In genomic region chr3:123061931-123062330, GRCm38 (mm10) we compare ENCODE assay signal across 32 mouse cellular contexts. TPM values are rescaled to one million over a fixed set of nuclear protein-coding genes. Genes with fewer than 3 reads are reported as not detected.
DNase-seq lines count a peak whose midpoint lies in the region; ATAC-seq and TF ChIP-seq lines count a peak whose summit lies in the region.
"Had no signal": no experiment of that assay in that cellular context is flagged by ENCODE, and none has a peak within 500 bp of the region (broad histone marks: within the 10 kb centered on the region; RNA-seq: fewer than 3 reads in every experiment).

No protein-coding gene starts in this region.

- H3K9ac ChIP-seq in embryonic facial prominence, embryonic 14.5 days (ENCODE audit: low read depth, low read length) = no peak overlapping the region
- H3K9ac ChIP-seq in lung, postnatal 0 days (replicated peaks; ENCODE audit: low read depth) = no peak overlapping the region
- H3K9ac ChIP-seq: embryonic facial prominence, embryonic 15.5 days; forebrain, embryonic 13.5 days; hindbrain, embryonic 13.5 days; liver, embryonic 12.5 days; liver, postnatal 0 days; neural tube, embryonic 12.5 days had no signal

- no peak for TF ChIP-seq EP300 in lung, postnatal 0 days (IDR thresholded peaks at IDR 0.05)

- peak; percentile 42 for DNase-seq in embryonic facial prominence, embryonic 14.5 days (ENCODE audit: low spot score)
- no peak for DNase-seq in embryonic facial prominence, embryonic 10.5 days (ENCODE audit: low spot score)
- DNase-seq in lung, postnatal 0 days (ENCODE audit: low spot score) = peak; percentile 22
- DNase-seq in lung, postnatal 36 days = no peak
- DNase-seq in forebrain, embryonic 10.5 days (ENCODE audit: extremely low spot score, low spot score) = no peak
- DNase-seq in right cerebral cortex, postnatal 10 days (ENCODE audit: low spot score in 2 of 2) = no peak
- DNase-seq: adrenal gland, postnatal 14 days; cerebellum, adult 11-12 months; cerebellum, adult 9-11 months; gastrocnemius, postnatal 25 days; heart, adult 18-20 months; heart, postnatal 36 days; kidney, adult 11 months; kidney, postnatal 36 days; layer of hippocampus, postnatal 36 days; left cerebral cortex, postnatal 4 days; liver, postnatal 0 days; lung, postnatal 10 days; right cerebral cortex, adult 18-20 months; right cerebral cortex, postnatal 4 days; thymus, postnatal 14 days had no signal

- WGBS in embryonic facial prominence, embryonic 14.5 days = 60% methylated on average over 2 of the region's 2 CpGs
- whole genome bisulfite sequencing in embryonic facial prominence, embryonic 10.5 days = 72% methylated on average over 2 of the region's 2 CpGs
- 70% methylated on average over 2 of the region's 2 CpGs for WGBS in lung, postnatal 0 days
- WGBS in forebrain, embryonic 10.5 days = 89% methylated on average over 2 of the region's 2 CpGs

- no peaks in the 10 kb centered on the region for H3K36me3 ChIP-seq in embryonic facial prominence, embryonic 14.5 days (ENCODE audit: control insufficient read depth, insufficient read depth, low read length)
- no peaks in the 10 kb centered on the region for H3K36me3 ChIP-seq in embryonic facial prominence, embryonic 10.5 days (replicated peaks)
- H3K36me3 ChIP-seq in lung, postnatal 0 days (ENCODE audit: insufficient read depth, low read length) = no peaks in the 10 kb centered on the region
- H3K36me3 ChIP-seq in forebrain, embryonic 10.5 days (replicated peaks) = no peaks in the 10 kb centered on the region
- H3K36me3 ChIP-seq: embryonic facial prominence, embryonic 15.5 days; hindbrain, embryonic 13.5 days; liver, embryonic 12.5 days; neural tube, embryonic 12.5 days had no signal

- peaks cover 11% of the 10 kb centered on the region; the same call in 1 of the 2 replicates for H3K4me1 ChIP-seq in embryonic facial prominence, embryonic 14.5 days (ENCODE audit: control insufficient read depth, insufficient read depth, low read length)
- H3K4me1 ChIP-seq in embryonic facial prominence, embryonic 10.5 days = peaks cover 5% of the 10 kb centered on the region
- H3K4me1 ChIP-seq in lung, postnatal 0 days (ENCODE audit: insufficient read depth, low read depth, low read length) = peaks cover 4% of the 10 kb centered on the region; the same call in 1 of the 2 replicates
- H3K4me1 ChIP-seq in forebrain, embryonic 10.5 days = peaks cover 9% of the 10 kb centered on the region
- H3K4me1 ChIP-seq: forebrain, embryonic 13.5 days; hindbrain, embryonic 13.5 days; liver, embryonic 12.5 days; neural tube, embryonic 12.5 days had no signal

- no peak overlapping the region for H3K27ac ChIP-seq in embryonic facial prominence, embryonic 14.5 days (replicated peaks; ENCODE audit: low read depth, low read length)
- no peak overlapping the region for H3K27ac ChIP-seq in embryonic facial prominence, embryonic 10.5 days (replicated peaks)
- H3K27ac ChIP-seq in lung, postnatal 0 days (ENCODE audit: low read length) = no peak overlapping the region
- H3K27ac ChIP-seq in forebrain, embryonic 10.5 days = no peak overlapping the region
- H3K27ac ChIP-seq: embryonic facial prominence, embryonic 15.5 days; forebrain, embryonic 13.5 days; hindbrain, embryonic 13.5 days; liver, embryonic 12.5 days; neural tube, embryonic 12.5 days had no signal

- no peak for TF ChIP-seq CTCF in lung, postnatal 0 days (IDR thresholded peaks at IDR 0.05)

- no peak overlapping the region for H3K4me3 ChIP-seq in embryonic facial prominence, embryonic 14.5 days (ENCODE audit: low read depth, low read length)
- no peak overlapping the region for H3K4me3 ChIP-seq in embryonic facial prominence, embryonic 10.5 days
- no peak overlapping the region for H3K4me3 ChIP-seq in lung, postnatal 0 days (ENCODE audit: low read depth, low read length)
- H3K4me3 ChIP-seq in forebrain, embryonic 10.5 days = no peak overlapping the region
- H3K4me3 ChIP-seq: embryonic facial prominence, embryonic 15.5 days; forebrain, embryonic 13.5 days; hindbrain, embryonic 13.5 days; liver, embryonic 12.5 days; myocyte; neural tube, embryonic 12.5 days had no signal

- ATAC-seq in embryonic facial prominence, embryonic 14.5 days (ENCODE audit: low read depth) = no peak
- no peak for ATAC-seq in lung, postnatal 0 days
- ATAC-seq in megakaryocyte, adult 5-6 weeks (ENCODE audit: poor library complexity, severe bottlenecking) = peak; percentile 61
- ATAC-seq: forebrain, embryonic 13.5 days; liver, embryonic 12.5 days; liver, postnatal 0 days; midbrain, embryonic 16.5 days had no signal

- no peaks in the 10 kb centered on the region for H3K27me3 ChIP-seq in embryonic facial prominence, embryonic 14.5 days (replicated peaks; ENCODE audit: control insufficient read depth, insufficient read depth, low read length)
- H3K27me3 ChIP-seq in embryonic facial prominence, embryonic 10.5 days (replicated peaks; ENCODE audit: low read depth, poor library complexity, severe bottlenecking) = no peaks in the 10 kb centered on the region
- H3K27me3 ChIP-seq in lung, postnatal 0 days (replicated peaks; ENCODE audit: insufficient read depth, low read length) = no peaks in the 10 kb centered on the region
- H3K27me3 ChIP-seq in forebrain, embryonic 10.5 days (ENCODE audit: poor library complexity, severe bottlenecking) = no peaks in the 10 kb centered on the region
- H3K27me3 ChIP-seq: embryonic facial prominence, embryonic 15.5 days; forebrain, embryonic 13.5 days; hindbrain, embryonic 13.5 days; liver, embryonic 12.5 days; neural tube, embryonic 12.5 days had no signal

- no peaks in the 10 kb centered on the region for H3K9me3 ChIP-seq in embryonic facial prominence, embryonic 14.5 days (ENCODE audit: control insufficient read depth, low read length)
- no peaks in the 10 kb centered on the region for H3K9me3 ChIP-seq in embryonic facial prominence, embryonic 10.5 days
- H3K9me3 ChIP-seq in lung, postnatal 0 days (ENCODE audit: low read length) = no peaks in the 10 kb centered on the region
- no peaks in the 10 kb centered on the region for H3K9me3 ChIP-seq in forebrain, embryonic 10.5 days
- H3K9me3 ChIP-seq: embryonic facial prominence, embryonic 15.5 days; forebrain, embryonic 13.5 days; hindbrain, embryonic 13.5 days; liver, embryonic 12.5 days; neural tube, embryonic 12.5 days had no signal

- H3K4me2 ChIP-seq in embryonic facial prominence, embryonic 14.5 days (ENCODE audit: low read depth, low read length) = no peak overlapping the region
- H3K4me2 ChIP-seq in lung, postnatal 0 days (replicated peaks; ENCODE audit: low read depth, low read length) = no peak overlapping the region
- H3K4me2 ChIP-seq: embryonic facial prominence, embryonic 15.5 days; forebrain, embryonic 13.5 days; hindbrain, embryonic 13.5 days; liver, embryonic 12.5 days; midbrain, embryonic 11.5 days; neural tube, embryonic 12.5 days had no signal

RNA-seq across cellular contexts. Expression of gene Myoz2, which starts 27.1 kb away (rescaled TPM):
- polyA plus RNA-seq in embryonic facial prominence, embryonic 14.5 days (2014; fragmentation: Nextera tagmentation; extraction: Ambion mirVana) = 64.7 and 94.7 TPM in 2 replicates
- polyA plus RNA-seq in embryonic facial prominence, embryonic 10.5 days (2016; fragmentation: Nextera tagmentation; extraction: Ambion mirVana) = not detected in 2 replicates
- 3.7 and 5.5 TPM in 2 replicates for polyA plus RNA-seq in lung, postnatal 0 days (2015; fragmentation: Nextera tagmentation; extraction: Ambion mirVana)
- not detected in 2 replicates for total RNA-seq in megakaryocyte, adult 5-6 weeks (2015)
- total RNA-seq in megakaryocyte, adult 5-6 weeks (2017) = not detected in 2 replicates
- polyA plus RNA-seq in forebrain, embryonic 10.5 days (2016; fragmentation: Nextera tagmentation; extraction: Ambion mirVana) = not detected in 2 replicates
- total RNA-seq: adrenal gland, postnatal 14 days; left cerebral cortex, postnatal 4 days; MEL had no signal
- polyA plus RNA-seq: forebrain, embryonic 13.5 days; midbrain, embryonic 11.5 days; midbrain, embryonic 16.5 days; spleen, adult 2 months had no signal

Comparison
In these comparisons a context has a peak if more than half of its experiments do, and no peak if none do; other contexts are left out.
1. DNase-seq: peak in embryonic facial prominence, embryonic 14.5 days (single experiment) and lung, postnatal 0 days (single experiment); none in embryonic facial prominence, embryonic 10.5 days (single experiment), lung, postnatal 36 days (single experiment), forebrain, embryonic 10.5 days (single experiment) and right cerebral cortex, postnatal 10 days (0 of 2).
2. RNA of gene Myoz2, which starts 27.1 kb away (polyA plus RNA-seq): 64.7 to 94.7 TPM in embryonic facial prominence, embryonic 14.5 days; 3.7 to 5.5 TPM in lung, postnatal 0 days, not detected in forebrain, embryonic 10.5 days and not detected in embryonic facial prominence, embryonic 10.5 days; every median in the first group is over 10 times any median in the second.